Mouse (Mus musculus): ENCODE measurements around the gene Hist1h4f. TPM values are rescaled to one million over a fixed set of nuclear protein-coding genes. Genes with fewer than 3 reads are reported as not detected.
"Not testable (repeated sequence)": the region's sequence is repeated elsewhere in the genome, so short reads cannot be mapped to it uniquely, and the experiment has no call there.

Gene Hist1h4f
- polyA plus RNA-seq, 1 experiment from 2014 or later, result 0.56 TPM

DNA sequence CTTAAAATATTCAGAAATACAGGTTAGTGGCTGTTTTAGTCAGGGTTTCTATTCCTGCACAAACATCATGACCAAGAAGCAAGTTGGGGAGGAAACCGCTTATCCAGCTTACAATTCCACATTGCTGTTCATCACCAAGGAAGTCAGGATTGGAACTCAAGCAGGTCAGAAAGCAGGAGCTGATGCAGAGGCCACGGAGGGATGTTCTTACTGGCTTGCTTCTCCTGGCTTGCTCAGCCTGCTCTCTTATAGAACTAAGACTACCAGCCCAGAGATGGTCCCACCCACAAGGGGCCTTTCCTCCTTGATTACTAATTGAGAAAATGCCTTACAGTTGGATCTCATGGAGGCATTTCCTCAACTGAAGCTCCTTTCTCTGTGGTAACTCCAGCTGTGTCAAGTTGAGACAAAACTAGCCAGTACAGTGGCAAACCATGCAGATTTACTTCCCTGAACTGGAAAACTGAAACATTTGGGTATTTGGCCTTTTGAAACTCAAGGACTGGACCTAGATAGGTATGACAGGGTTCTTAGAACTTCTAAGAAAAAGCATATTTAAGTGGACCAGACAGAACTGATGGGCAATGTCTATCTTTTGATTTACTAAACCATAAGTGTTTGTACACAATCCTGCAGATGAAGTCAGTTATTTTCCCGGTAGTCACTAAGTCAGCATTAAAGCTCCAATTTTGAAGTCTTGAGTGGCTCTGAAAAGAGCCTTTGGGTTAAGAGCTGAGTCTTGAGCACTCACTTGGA is 9.0 kb downstream of the Hist1h4f start:
- not testable (repeated sequence) for H3K27me3 ChIP-seq (ENCODE audit: insufficient read depth, poor library complexity, severe bottlenecking); DNase-seq (ENCODE audit: low spot score); H3K36me3 ChIP-seq; H3K9me3 ChIP-seq
- H3K4me1 ChIP-seq (replicated peaks), result peaks cover 23% of the 10 kb centered on the region
- H3K27ac ChIP-seq, result peak overlapping the region; percentile 95
- peak overlapping the region; percentile 57 for H3K4me3 ChIP-seq
- 9% methylated on average over 3 of the region's 3 CpGs for WGBS

DNA sequence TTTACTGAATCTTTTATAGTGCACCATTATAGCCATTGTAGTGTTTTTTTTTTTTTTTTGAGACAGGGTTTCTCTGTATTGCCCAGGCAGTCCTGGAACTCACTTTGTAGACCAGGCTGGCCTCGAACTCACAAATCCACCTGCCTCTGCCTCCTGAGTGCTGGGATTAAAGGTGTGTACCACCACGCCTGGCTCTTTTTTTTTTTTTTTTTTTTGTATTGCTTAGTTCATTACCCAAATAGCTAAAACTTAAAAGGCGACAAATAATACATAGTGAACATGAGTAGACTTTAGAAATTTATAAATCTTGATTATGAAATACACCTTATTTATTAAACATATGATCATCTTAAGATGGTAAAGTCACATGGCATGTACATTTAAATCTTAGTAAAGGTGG is 10.0 kb downstream of the Hist1h4f start:
- H3K4me1 ChIP-seq (replicated peaks), result peaks cover 31% of the 10 kb centered on the region
- DNase-seq (ENCODE audit: low spot score), result no peak
- no peaks in the 10 kb centered on the region for H3K36me3 ChIP-seq
- no peak overlapping the region for H3K4me3 ChIP-seq
- no peaks in the 10 kb centered on the region for H3K9me3 ChIP-seq
- 84% methylated on average over 3 of the region's 3 CpGs for WGBS
- H3K27ac ChIP-seq, result no peak overlapping the region
- H3K27me3 ChIP-seq (ENCODE audit: insufficient read depth, poor library complexity, severe bottlenecking), result no peaks in the 10 kb centered on the region

DNA sequence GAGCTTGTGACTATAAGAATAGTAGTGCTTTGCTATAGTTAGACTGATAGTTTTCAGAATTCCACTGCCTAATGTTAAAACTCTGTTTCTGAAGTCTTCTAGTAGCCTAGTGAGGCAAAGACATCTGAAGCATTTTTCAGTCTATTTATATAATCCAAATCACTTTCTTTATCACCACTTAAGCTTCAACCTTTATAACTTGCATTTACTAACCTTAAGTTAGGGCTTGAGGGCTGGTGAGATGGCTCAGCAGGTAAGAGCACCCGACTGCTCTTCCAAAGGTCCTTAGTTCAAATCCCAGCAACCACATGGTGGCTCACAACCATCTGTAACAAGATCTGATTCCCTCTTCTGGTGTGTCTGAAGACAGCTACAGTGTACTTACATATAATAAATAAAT is 11.6 kb downstream of the Hist1h4f start:
- H3K4me3 ChIP-seq; H3K9me3 ChIP-seq; H3K36me3 ChIP-seq; H3K27me3 ChIP-seq (ENCODE audit: insufficient read depth, poor library complexity, severe bottlenecking); H3K27ac ChIP-seq; DNase-seq (ENCODE audit: low spot score): not testable (repeated sequence)
- peaks cover 34% of the 10 kb centered on the region for H3K4me1 ChIP-seq (replicated peaks)
- 76% methylated on average over 1 of the region's 1 CpGs for WGBS

DNA sequence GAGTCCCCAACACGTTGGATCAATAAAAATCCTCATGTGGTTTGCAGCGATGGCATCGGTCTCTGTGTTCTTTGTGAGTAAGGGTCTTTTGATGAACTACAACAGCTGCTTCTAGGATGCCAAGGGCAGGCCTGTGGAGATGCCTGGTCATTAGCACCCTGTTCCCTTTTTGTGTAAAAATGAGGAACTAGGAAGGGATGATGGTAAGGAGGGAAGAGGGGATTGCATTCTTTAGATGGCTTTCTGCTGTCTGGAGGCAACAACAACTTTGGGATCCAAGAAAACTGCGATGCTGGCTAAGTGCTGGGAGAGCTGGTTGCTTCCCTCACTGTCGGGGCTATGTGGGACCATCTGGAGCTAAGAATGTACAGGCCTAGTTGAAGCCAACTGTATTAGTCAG is 13.2 kb downstream of the Hist1h4f start:
- Histone ChIP-seq H3K4me1 (replicated peaks) (peaks cover 42% of the 10 kb centered on the region), H3K9me3 (no peaks in the 10 kb centered on the region), H3K36me3 (no peaks in the 10 kb centered on the region), H3K27ac (peak overlapping the region; percentile 60), H3K4me3 (no peak overlapping the region; the same call in 1 of the 2 replicates), H3K27me3 (ENCODE audit: insufficient read depth, poor library complexity, severe bottlenecking) (no peaks in the 10 kb centered on the region)
- WGBS, result 83% methylated on average over 5 of the region's 5 CpGs
- no peak for DNase-seq (ENCODE audit: low spot score)

DNA sequence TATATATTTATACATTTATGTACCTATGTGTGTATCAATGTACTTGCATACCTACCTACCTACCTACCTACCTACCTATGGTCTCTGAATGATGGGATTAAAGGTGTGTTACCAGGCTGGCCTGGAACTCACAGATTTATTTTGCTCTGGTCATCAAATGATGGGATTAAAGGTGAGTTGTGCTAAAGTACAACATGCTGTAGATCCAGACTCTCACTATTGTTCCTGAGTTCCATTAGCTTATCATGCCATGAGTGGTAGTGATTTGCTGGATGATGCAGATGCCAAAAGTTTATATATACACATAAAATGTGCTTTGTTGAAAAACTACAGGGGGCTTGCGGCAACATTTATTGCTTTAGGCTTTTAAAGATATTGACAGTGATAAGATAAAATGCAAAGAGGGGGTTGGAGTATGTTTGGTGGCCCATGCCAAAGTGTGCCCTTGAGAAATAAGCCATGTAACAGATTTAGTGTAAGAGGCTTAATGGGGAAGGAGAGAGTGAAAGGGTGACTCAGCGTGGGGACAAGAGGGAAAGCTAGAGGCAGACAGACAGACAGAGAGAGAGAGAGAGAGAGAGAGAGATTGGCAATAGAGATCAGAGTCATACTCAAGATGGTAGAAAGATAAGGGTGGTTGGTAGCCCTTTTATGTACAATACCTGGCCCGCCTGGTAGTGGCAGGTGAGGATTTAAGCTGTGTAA is 14.3 kb downstream of the Hist1h4f start:
- Histone ChIP-seq H3K4me1 (replicated peaks) (peaks cover 47% of the 10 kb centered on the region), H3K9me3 (no peaks in the 10 kb centered on the region), H3K4me3 (peak overlapping the region; percentile 64), H3K27me3 (ENCODE audit: insufficient read depth, poor library complexity, severe bottlenecking) (no peaks in the 10 kb centered on the region), H3K27ac (peak overlapping the region; percentile 98; the same call in 1 of the 2 replicates), H3K36me3 (no peaks in the 10 kb centered on the region)
- no peak for DNase-seq (ENCODE audit: low spot score)
- 83% methylated on average over 3 of the region's 3 CpGs for WGBS

DNA sequence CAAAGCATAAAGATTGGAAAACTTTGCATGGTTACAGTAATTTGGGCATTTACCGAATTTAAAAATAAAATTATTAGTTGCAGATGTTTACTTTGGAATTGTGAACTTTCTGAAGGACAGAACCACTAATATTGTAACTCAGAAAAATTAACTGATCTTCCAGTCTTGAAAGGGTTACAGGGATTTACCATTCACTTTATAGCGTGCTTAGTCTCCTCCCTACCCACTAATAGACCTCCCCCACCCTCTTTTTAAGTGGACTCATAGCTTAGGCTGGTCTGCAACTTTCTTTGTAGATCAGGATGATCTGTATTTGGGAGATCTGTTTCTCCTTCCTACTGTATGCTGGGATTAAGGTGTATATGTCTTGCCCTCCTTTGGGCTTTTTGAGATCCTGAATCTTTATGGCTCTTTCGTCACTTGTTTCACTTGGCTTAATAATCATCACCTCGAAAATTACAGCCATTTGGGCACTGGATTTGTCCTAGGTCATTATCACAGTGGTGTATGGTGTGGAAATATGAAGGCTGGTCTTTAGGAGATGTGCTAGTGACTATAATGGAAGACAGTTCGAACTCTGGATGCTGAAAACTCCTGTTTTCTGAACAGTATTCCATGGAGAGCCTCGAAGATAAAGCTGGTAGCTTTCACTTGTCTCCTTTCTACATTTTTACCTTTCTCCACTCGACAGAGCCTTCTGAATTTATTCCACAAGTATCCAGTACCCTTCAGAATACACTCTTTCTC is 15.2 kb downstream of the Hist1h4f start:
- Histone ChIP-seq H3K27ac (peak overlapping the region; percentile 98), H3K27me3 (ENCODE audit: insufficient read depth, poor library complexity, severe bottlenecking) (no peaks in the 10 kb centered on the region), H3K9me3 (no peaks in the 10 kb centered on the region), H3K4me3 (peak overlapping the region; percentile 64), H3K36me3 (no peaks in the 10 kb centered on the region), H3K4me1 (replicated peaks) (peaks cover 47% of the 10 kb centered on the region)
- WGBS, result 27% methylated on average over 7 of the region's 7 CpGs
- no peak for DNase-seq (ENCODE audit: low spot score)

DNA sequence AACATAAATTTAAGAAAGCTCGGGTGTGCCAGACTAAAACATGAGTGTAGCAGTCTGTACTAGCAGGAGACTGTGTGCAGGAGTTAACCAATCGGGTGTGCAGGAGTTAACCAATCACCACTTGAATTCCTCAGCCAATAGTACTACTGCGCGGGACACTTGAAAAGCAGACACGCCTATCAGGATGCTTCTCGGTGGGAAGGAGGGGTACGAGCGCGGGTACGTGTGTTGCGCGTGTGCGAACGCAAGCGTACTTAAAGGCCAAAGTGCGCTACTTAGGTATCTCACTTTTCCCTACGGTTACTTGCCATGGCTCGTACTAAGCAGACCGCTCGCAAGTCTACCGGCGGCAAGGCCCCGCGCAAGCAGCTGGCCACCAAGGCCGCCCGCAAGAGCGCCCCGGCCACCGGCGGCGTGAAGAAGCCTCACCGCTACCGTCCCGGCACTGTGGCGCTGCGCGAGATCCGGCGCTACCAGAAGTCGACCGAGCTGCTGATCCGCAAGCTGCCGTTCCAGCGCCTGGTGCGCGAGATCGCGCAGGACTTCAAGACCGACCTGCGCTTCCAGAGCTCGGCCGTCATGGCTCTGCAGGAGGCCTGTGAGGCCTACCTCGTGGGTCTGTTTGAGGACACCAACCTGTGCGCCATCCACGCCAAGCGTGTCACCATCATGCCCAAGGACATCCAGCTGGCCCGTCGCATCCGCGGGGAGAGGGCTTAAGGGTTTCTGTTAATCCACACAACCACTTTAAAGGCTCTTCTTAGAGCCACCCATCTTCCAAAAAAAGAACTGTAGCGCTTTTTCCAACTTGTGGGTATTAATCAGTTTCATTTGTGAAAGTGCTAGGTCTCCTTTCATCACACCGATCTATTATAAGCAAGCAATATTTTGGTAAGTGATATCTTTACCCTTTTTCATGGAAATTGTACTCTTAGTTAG is 16.0 kb downstream of the Hist1h4f start, which contains the start of gene Hist1h3g:
TSS of gene Hist1h3g (plus strand) at position 286 of the 939 bp plus-strand sequence.
- Histone ChIP-seq H3K4me1 (replicated peaks) (peaks cover 47% of the 10 kb centered on the region), H3K27ac (peak within 1 kb of the TSS; percentile 98), H3K4me3 (peak within 1 kb of the TSS; percentile 64)
- not testable (repeated sequence) for H3K27me3 ChIP-seq (ENCODE audit: insufficient read depth, poor library complexity, severe bottlenecking); H3K9me3 ChIP-seq; H3K36me3 ChIP-seq
- DNase-seq (ENCODE audit: low spot score), result peak; percentile 92
- under 1% methylated on average over 57 of the region's 62 CpGs for WGBS

DNA sequence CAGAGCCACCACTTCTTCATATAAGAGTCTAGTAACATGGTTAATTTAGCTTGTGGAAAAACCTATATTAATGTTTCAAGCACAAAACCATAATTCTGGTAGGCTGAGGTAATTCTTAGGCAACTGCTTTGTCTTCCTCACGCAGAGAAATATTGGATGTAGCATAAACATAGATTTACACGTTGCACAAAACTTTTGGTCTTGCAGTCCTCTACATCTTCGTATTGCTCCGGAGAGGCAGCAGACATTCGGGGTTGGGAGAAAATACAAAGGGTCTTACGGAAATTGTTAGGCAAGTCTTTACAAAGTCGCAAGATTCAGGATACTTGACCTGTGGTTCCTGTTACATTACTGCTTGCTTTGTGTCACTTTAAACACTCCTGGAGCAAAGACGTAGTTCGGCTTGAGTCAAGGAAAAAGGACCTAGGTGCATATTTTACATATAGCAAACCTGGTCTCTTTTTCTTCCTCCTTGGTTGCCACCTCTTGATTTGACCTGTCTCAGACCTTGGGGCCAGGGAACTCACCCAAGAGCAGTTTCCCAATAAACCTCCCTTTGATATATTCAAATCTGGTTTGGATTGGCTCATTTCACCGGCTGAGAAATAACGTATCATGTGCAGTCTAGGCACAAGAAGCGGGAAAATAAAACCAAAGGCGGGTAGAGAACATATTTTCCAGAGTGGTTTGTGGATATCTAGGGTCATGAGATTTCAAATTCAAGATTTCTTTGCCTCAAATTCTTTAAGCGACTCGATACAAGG is 16.9 kb downstream of the Hist1h4f start:
- H3K4me1 ChIP-seq (replicated peaks), result peaks cover 51% of the 10 kb centered on the region
- H3K36me3 ChIP-seq, result no peaks in the 10 kb centered on the region
- no peaks in the 10 kb centered on the region for H3K27me3 ChIP-seq (ENCODE audit: insufficient read depth, poor library complexity, severe bottlenecking)
- WGBS, result under 1% methylated on average over 15 of the region's 15 CpGs
- peak; percentile 55 for DNase-seq (ENCODE audit: low spot score)
- H3K27ac ChIP-seq, result peak overlapping the region; percentile 98
- H3K9me3 ChIP-seq, result no peaks in the 10 kb centered on the region
- peak overlapping the region; percentile 64 for H3K4me3 ChIP-seq

DNA sequence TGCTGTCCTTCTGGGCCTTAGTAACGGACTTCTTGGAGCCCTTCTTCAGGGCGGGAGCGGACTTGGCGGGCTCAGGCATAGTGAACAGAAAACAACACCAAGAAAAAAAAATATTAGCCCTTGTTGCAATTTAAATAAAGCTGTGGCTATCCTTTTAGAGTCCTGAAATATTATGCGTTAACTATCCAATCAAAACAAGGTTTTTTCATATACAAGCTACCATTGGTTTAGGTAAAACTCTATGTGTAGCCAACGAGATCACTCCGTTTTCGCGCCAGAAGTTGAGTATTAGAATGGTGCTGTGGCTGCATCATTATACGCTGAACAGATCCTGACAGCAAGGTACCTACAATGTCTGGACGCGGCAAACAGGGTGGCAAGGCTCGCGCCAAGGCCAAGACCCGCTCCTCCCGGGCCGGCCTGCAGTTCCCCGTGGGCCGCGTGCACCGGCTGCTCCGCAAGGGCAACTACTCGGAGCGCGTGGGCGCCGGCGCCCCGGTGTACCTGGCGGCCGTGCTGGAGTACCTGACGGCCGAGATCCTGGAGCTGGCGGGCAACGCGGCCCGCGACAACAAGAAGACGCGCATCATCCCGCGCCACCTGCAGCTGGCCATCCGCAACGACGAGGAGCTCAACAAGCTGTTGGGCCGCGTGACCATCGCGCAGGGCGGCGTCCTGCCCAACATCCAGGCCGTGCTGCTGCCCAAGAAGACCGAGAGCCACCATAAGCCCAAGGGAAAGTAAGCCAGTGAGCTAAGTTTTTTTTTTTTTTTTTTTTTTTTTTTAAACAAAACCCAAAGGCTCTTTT is 17.7 kb downstream of the Hist1h4f start, which contains the start of gene Hist1h2af:
TSS of gene Hist1h2af (plus strand) at position 347 of the 808 bp plus-strand sequence.
- Histone ChIP-seq H3K4me3 (peak within 1 kb of the TSS; percentile 64), H3K4me1 (replicated peaks) (peaks cover 58% of the 10 kb centered on the region), H3K27ac (peak within 1 kb of the TSS; percentile 98)
- H3K36me3 ChIP-seq; H3K9me3 ChIP-seq; H3K27me3 ChIP-seq (ENCODE audit: insufficient read depth, poor library complexity, severe bottlenecking): not testable (repeated sequence)
- DNase-seq (ENCODE audit: low spot score), result peak; percentile 85
- WGBS, result under 1% methylated on average over 29 of the region's 53 CpGs

DNA sequence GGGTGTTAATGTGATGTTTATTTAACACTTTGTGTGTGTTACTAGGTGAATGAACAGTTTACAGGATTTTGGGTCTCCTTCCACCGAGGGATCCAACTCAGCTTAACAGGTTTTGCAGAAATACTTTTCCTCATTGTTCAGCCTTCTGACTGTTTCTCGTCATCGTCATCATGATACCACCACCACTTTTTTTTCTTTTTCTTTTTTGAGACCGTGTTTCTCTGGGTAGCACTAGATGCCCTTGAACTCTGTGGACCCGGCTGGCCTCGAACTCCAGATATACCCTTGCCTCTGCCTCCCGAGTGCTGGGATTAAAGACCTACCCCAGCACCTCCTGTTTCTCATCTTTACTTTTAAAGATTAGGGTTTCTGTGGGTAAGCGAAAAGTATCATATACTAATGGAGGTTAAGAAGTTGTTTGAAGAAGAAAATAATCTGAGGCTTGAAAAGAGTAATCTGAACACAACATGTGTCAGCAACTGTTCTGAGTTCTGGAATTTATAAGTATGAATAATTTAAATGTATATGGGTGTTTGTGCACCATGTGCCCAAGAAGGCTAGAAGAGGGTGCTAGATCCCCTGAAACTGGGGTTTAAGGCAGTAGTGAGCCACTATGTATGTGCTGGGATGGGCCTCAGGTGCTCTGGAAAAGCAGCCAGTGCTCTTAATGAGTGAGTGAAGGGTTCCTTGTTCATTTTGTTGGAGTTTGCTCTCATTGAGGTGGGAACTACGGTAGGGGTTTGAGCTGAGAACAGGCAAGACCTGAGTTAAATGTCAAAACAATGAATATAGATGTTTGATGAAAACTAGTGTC is 19.0 kb downstream of the Hist1h4f start:
- Histone ChIP-seq H3K27me3 (ENCODE audit: insufficient read depth, poor library complexity, severe bottlenecking) (no peaks in the 10 kb centered on the region), H3K4me3 (peak overlapping the region; percentile 64), H3K9me3 (no peaks in the 10 kb centered on the region), H3K27ac (peak overlapping the region; percentile 98), H3K36me3 (no peaks in the 10 kb centered on the region), H3K4me1 (replicated peaks) (peaks cover 56% of the 10 kb centered on the region)
- peak; percentile 40 for DNase-seq (ENCODE audit: low spot score)
- WGBS, result 30% methylated on average over 9 of the region's 9 CpGs
